Mouse (Mus musculus) embryonic stem cell, embryonic (primary cell): ENCODE results near the gene Hoxb1.

Source experiments
- CTCF ChIA-PET, 4 experiments: fragments of 300-600 bp in 2 of 4; fragments of 350-600 bp in 2 of 4; sonication (Branson Sonifier 250); formaldehyde crosslinking; loops; one replicate each; lab custom pipeline; 2022; ENCODE audit warnings: inconsistent platforms in 2 of 4; lab: Charles Lee
- POLR2A ChIA-PET, 4 experiments: fragments of 300-600 bp in 2 of 4; fragments of 350-600 bp in 2 of 4; sonication (Branson Sonifier 250); formaldehyde crosslinking; loops; one replicate each; lab custom pipeline; 2022; ENCODE audit warnings: antibody characterized with exemption in 4 of 4, inconsistent platforms in 1 of 4; lab: Charles Lee

Hoxb1 gene

DNA sequence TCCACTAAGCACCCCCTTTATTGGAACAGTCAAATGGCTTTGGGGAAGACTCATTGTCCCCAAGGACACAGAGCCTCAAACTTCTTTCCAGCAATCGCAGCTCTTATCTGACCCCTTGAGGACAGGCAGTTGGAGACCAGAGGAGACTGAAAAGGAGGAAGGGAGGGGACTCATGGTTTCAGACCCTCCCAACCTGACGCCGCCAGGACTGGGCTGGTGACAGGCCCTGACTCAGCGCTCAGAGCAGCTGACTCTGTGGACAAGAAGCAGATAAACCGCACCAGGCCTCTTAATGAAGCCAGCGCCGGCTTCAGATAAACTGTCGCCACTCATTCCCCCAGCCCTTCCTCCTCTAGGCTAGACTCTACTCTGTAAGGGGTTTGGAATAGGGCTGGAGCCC lies 34.4 kb downstream of the Hoxb1 start:
- POLR2A ChIA-PET, result no interaction called here
- CTCF ChIA-PET, result interaction anchor here in 2 of 4 experiments (0.6 to 1.6 kb wide), 7 partner anchors 8 to 154 kb away, joined by 3 to 8 read pairs (median 4); no protein-coding TSS in a partner anchor

GRCm38 (mm10) chr11:96404016-96404604 lies 38.6 kb downstream of the Hoxb1 start:
- CTCF ChIA-PET, result no interaction called here
- POLR2A ChIA-PET, result no interaction called here

- ChIA-PET POLR2A (no interaction called here), CTCF (no interaction called here)
Observed at GRCm38 (mm10) chr11:96404831-96405230, 39.3 kb downstream of the Hoxb1 start.

GRCm38 (mm10) chr11:96405541-96405940 lies 40.0 kb downstream of the Hoxb1 start:
- POLR2A ChIA-PET, result interaction anchor here in 1 of 4 experiments (1.0 kb wide), 1 partner anchor 81 kb away, joined by 3 read pairs; no protein-coding TSS in a partner anchor
- CTCF ChIA-PET, result no interaction called here

DNA sequence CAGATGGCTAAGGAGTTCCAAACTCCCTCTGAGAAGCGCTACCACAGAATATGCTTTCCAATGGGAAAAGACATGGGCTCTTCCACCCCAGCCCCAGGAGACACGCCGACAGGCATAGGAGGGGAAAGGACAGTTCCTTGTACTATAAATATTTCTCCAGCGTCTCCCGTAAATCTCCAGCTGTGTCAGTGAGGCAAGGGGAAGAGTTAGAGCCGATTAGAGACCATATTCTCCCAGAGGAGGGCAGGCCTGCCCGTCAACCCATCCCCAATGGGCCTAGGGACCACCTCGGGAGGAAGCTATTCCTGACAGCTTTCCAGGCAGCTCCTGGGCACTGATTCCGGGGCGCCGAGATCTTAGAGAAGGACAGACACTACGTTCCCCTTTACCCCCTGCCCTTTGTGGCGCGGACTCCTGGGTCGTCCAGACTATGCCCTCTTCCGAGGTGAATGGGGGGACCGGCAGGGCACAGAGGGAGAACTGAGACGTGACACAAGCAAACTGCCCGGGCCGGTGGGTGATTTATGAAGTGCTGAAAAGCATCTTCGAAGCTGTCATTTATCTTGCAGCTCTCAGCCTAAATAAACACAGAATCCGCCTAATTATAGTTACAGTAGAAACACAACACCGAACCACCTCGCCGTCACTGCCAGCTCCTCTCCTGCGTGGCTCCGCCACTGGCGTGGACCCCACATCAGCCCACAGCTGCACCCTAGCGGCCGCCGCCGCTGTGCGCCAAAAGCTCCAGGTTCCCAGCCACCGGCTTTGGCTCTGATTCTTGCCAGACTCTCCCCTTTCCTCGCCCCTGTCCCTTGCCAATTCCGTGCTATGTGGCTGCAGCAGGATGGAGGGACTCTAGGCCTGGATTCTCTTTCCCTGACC lies 41.9 kb downstream of the Hoxb1 start:
- ChIA-PET CTCF (interaction anchor here (0.5 to 2.1 kb wide), 49 partner anchors 8 to 601 kb away, joined by 3 to 13 read pairs (median 4); partner anchors contain the start of genes Hoxb5 (in 2 of the 4), Hoxb2 (in 1 of the 4) and Hoxb8 (in 1 of the 4)), POLR2A (interaction anchor here (0.5 to 1.2 kb wide), 14 partner anchors 10 to 590 kb away, joined by 3 to 5 read pairs (median 3); no protein-coding TSS in a partner anchor)

DNA sequence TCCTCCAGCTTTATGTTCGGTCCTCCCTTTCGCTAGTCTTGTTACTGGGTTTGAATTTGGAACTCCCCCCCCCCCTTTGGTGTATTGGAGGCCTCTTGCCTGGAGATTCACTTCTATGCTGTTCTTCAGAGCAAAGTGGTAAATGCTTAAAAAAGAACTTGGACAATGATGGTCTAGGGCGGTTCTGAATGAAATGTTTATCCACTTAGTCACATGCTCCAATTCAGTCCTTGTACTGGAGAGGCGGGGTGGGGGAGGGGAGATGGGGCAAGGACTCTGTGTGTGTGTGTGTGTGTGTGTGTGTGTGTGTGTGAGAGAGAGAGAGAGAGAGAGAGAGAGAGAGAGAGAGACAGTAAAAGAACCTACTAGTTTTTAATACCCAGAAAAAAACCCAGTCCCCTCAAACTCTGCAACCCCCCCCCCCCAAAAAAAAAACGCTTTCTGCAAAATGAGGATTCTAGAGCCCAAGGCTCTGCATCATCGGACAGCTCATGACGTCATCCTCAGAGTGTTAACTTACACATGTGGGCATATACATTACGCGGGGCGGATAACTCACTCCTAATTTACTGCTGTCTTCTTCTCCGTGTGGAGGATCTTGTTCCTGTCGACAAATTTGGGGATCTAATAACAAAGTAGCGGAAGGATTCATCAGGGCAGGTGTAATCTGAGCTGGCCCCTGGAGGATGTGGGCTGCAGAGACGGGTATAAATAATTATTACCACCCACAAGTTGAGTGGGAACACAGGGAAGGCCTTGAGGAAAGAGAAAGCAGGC lies 42.9 kb downstream of the Hoxb1 start:
- POLR2A ChIA-PET, result interaction anchor here in 3 of 4 experiments (0.6 to 1.1 kb wide), 10 partner anchors 11 to 589 kb away, joined by 3 to 5 read pairs (median 3); no protein-coding TSS in a partner anchor
- CTCF ChIA-PET, result interaction anchor here (0.5 to 2.1 kb wide), 34 partner anchors 9 to 602 kb away, joined by 3 to 13 read pairs (median 4); partner anchors contain the start of genes Hoxb5 (in 2 of the 4) and Hoxb2 (in 1 of the 4)

- CTCF ChIA-PET, result no interaction called here
- POLR2A ChIA-PET, result no interaction called here
Observed at GRCm38 (mm10) chr11:96411019-96411418, 45.5 kb downstream of the Hoxb1 start.

DNA sequence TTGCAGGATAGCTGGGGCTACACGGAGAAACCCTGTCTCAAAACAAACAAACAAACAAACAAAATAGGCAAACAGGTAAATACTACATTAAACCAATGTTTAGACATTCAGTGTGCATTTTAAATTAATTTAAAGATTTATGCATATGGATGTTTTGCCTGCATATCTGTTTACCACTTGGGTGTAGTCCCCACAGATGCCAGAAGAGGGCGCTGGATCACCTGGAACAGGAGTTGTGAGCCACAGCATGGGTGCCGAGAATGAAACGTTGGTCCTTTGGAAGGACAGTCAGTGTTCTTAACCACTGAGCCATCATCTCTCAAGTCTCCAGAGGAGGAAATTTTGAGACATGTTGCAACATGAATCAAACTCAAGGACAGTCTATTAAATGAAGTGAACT lies 46.4 kb downstream of the Hoxb1 start:
- ChIA-PET POLR2A (interaction anchor here in 1 of 4 experiments (0.8 kb wide), 1 partner anchor 9 kb away, joined by 6 read pairs; no protein-coding TSS in a partner anchor), CTCF (interaction anchor here (0.6 to 2.1 kb wide), 6 partner anchors 10 to 788 kb away, joined by 3 to 5 read pairs (median 3); no protein-coding TSS in a partner anchor)

- CTCF ChIA-PET, result interaction anchor here (0.6 to 2.1 kb wide), 11 partner anchors 9 to 600 kb away, joined by 3 to 6 read pairs (median 3); partner anchors contain the start of gene Sp6 (in 1 of the 4)
- POLR2A ChIA-PET, result interaction anchor here in 3 of 4 experiments (0.6 to 0.9 kb wide), 3 partner anchors 18 to 1643 kb away, joined by 3 to 4 read pairs (median 4); no protein-coding TSS in a partner anchor
Observed at GRCm38 (mm10) chr11:96412941-96413491, 47.5 kb downstream of the Hoxb1 start.

DNA sequence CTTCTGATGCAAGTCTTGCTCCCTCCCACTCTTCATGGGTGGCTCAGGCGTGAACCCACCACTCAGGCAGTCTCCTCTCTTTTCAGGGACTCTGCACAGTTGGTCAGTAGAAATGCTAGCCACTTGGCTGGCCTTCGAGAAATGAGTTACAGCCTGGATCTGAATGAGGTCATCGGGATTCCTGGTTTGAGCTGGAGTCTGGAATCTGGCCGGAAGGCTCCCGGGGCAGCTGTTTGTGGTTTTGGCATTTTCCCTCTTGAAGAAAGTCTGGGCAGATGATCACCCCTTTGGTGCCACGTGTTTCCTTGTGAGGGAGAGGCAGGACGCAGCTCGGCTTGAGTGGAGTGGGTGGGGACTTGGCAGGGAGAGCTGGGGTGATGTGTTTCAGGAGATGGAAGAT lies 48.0 kb downstream of the Hoxb1 start:
- ChIA-PET CTCF (interaction anchor here (0.5 to 2.1 kb wide), 10 partner anchors 8 to 600 kb away, joined by 3 to 6 read pairs (median 4); partner anchors contain the start of gene Sp6 (in 1 of the 4)), POLR2A (interaction anchor here in 1 of 4 experiments (0.8 kb wide), 1 partner anchor 149 kb away, joined by 3 read pairs; no protein-coding TSS in a partner anchor)

GRCm38 (mm10) chr11:96414002-96414401 lies 48.5 kb downstream of the Hoxb1 start:
- CTCF ChIA-PET, result interaction anchor here in 3 of 4 experiments (0.5 to 2.1 kb wide), 5 partner anchors 12 to 72 kb away, joined by 4 to 6 read pairs (median 4); no protein-coding TSS in a partner anchor

More at GRCm38 (mm10) chr11:96414002-96414401, 48.5 kb downstream of the Hoxb1 start:
- POLR2A ChIA-PET, result interaction anchor here in 1 of 4 experiments (0.8 kb wide), 1 partner anchor 148 kb away, joined by 3 read pairs; no protein-coding TSS in a partner anchor
